Mouse (Mus musculus): ENCODE data around the gene Gpr171.

DNA sequence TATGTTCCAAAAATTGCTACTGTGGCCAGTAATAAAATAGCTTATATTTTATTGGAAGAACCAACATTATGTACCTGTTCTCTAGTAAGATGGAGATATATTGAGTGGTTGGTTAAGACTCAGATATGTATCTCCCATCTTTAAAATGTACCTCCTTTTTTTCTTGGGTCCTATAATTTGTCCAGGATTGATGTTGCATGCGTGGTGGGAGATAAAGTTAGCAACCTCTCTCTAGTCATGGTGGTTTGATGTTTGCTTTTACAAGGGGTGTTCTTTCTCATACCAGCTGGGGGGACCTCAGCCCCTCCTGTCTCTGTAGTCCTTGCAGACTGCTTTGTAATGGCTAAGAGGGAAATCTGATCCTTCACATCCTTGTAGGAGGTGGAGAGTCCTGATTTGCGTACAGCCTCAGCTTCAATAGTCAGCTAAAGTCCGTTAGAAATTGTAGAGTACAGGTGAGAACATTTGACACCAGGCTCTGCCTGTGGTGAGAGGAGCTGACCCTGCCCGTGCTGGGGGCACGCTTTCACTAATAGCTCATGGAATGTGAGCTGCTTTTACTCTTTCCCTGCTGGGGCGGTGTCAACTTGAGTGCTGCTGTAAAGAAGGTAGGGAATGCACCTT is 21.2 kb downstream of the Gpr171 start:
- no peak for TF ChIP-seq CTCF (IDR thresholded peaks at IDR 0.05; ENCODE audit: borderline replicate concordance, insufficient read depth, low read depth, low read length)
- no peak for TF ChIP-seq POLR2A (IDR thresholded peaks at IDR 0.05; ENCODE audit: borderline replicate concordance, insufficient read depth, low read length)

Measured in cerebellum, adult 2 months (tissue).